ENCODE assay signal across 8 mouse cellular contexts in the genomic region with DNA sequence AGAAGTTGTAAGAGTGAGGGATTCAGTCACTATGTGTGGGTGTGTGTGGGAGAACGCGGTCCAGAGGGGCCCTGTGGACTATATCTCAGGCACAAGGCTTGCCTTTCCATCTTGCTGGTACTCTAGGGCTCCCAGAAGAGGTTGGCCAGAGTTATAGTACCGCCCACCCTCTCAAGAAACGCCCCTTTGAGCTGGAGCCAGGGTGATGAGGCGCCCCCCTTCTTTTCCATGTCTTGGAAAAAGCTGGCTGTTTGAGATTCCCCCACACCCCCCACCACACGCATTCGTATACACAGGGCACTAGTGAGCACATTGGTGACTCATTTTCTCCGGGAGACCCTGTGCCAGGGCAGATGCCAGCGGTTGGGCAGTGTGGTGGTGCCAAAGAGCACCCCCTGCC. TPM values are rescaled to one million over a fixed set of nuclear protein-coding genes. Genes with fewer than 3 reads are reported as not detected.
DNase-seq lines count a peak whose midpoint lies in the region; ATAC-seq lines count a peak whose summit lies in the region.

No protein-coding gene starts in this region.

- H3K4me1 ChIP-seq in embryonic facial prominence, embryonic 14.5 days (ENCODE audit: control insufficient read depth, insufficient read depth, low read length) = peaks cover 16% of the 10 kb centered on the region
- peaks cover 22% of the 10 kb centered on the region for H3K4me1 ChIP-seq in intestine, embryonic 16.5 days (ENCODE audit: control insufficient read depth, insufficient read depth, low read length)

- peak overlapping the region; percentile 83 for H3K27ac ChIP-seq in embryonic facial prominence, embryonic 14.5 days (replicated peaks; ENCODE audit: low read depth, low read length)
- peak overlapping the region; percentile 74 for H3K27ac ChIP-seq in intestine, embryonic 16.5 days (ENCODE audit: low read length)

- H3K9ac ChIP-seq in embryonic facial prominence, embryonic 14.5 days (ENCODE audit: low read depth, low read length) = peak overlapping the region; percentile 88
- peak overlapping the region; percentile 88 for H3K9ac ChIP-seq in intestine, embryonic 16.5 days (ENCODE audit: low read depth, low read length)

- peak overlapping the region; percentile 71 for H3K4me3 ChIP-seq in embryonic facial prominence, embryonic 14.5 days (ENCODE audit: low read depth, low read length)
- H3K4me3 ChIP-seq in intestine, embryonic 16.5 days (ENCODE audit: low read length) = peak overlapping the region; percentile 82

- peak overlapping the region; percentile 67 for H3K4me2 ChIP-seq in embryonic facial prominence, embryonic 14.5 days (ENCODE audit: low read depth, low read length)
- H3K4me2 ChIP-seq in intestine, embryonic 16.5 days (ENCODE audit: low read depth, low read length) = peak overlapping the region; percentile 98

- 16% methylated on average over 9 of the region's 9 CpGs for WGBS in embryonic facial prominence, embryonic 14.5 days
- WGBS in intestine, embryonic 16.5 days = 18% methylated on average over 9 of the region's 9 CpGs

- no peaks in the 10 kb centered on the region for H3K9me3 ChIP-seq in embryonic facial prominence, embryonic 14.5 days (ENCODE audit: control insufficient read depth, low read length)
- H3K9me3 ChIP-seq in intestine, embryonic 16.5 days (ENCODE audit: control insufficient read depth, low read length) = no peaks in the 10 kb centered on the region

- peak; percentile 56 for ATAC-seq in embryonic facial prominence, embryonic 14.5 days (ENCODE audit: low read depth)
- peak; percentile 43 for ATAC-seq in intestine, embryonic 16.5 days

- H3K27me3 ChIP-seq in embryonic facial prominence, embryonic 14.5 days (replicated peaks; ENCODE audit: control insufficient read depth, insufficient read depth, low read length) = peaks cover 4% of the 10 kb centered on the region; the same call in 1 of the 2 replicates
- H3K27me3 ChIP-seq in intestine, embryonic 16.5 days (replicated peaks; ENCODE audit: control insufficient read depth, insufficient read depth, low read length) = no peaks in the 10 kb centered on the region

- H3K36me3 ChIP-seq in embryonic facial prominence, embryonic 14.5 days (ENCODE audit: control insufficient read depth, insufficient read depth, low read length) = peaks cover 19% of the 10 kb centered on the region; the same call in 1 of the 2 replicates
- H3K36me3 ChIP-seq in intestine, embryonic 16.5 days (ENCODE audit: control insufficient read depth, insufficient read depth, low read length) = no peaks in the 10 kb centered on the region

- DNase-seq in embryo, embryonic 10.5 days (ENCODE audit: low spot score) = peak; percentile 41
- no peak for DNase-seq in embryo, embryonic 10 days (ENCODE audit: low spot score)
- DNase-seq in embryonic facial prominence, embryonic 14.5 days (ENCODE audit: low spot score) = peak; percentile 81
- DNase-seq in lung, postnatal 4 days = peak; percentile 76 to 83
- DNase-seq in layer of hippocampus, postnatal 25 days (ENCODE audit: extremely low spot score in 1 of 2, low spot score in 1 of 2) = no peak
- DNase-seq in adrenal gland, adult 2 months = no peak
- no peak for DNase-seq in layer of hippocampus, postnatal 14 days (ENCODE audit: low spot score in 2 of 2)

RNA-seq across cellular contexts. Expression of gene Col27a1, which starts 2.8 kb away (rescaled TPM):
- 23.5 and 25.6 TPM in 2 replicates for polyA plus RNA-seq in embryonic facial prominence, embryonic 14.5 days (2014; fragmentation: Nextera tagmentation; extraction: Ambion mirVana)
- polyA plus RNA-seq in intestine, embryonic 16.5 days (2015; fragmentation: Nextera tagmentation; extraction: Ambion mirVana) = 8.1 and 9.6 TPM in 2 replicates
- total RNA-seq in layer of hippocampus, postnatal 25 days (2021) = 1 to 10 TPM; 3.0 to 4.7 TPM
- total RNA-seq in adrenal gland, adult 2 months (2021) = 10 to 100 TPM in 1 of 2 experiments, 1 to 10 TPM in 1; 8.4 to 13.0 TPM
- polyA plus RNA-seq in adrenal gland, adult 2 months (2012; rRNA removed) = 12.9 and 14.9 TPM in 2 replicates
- 1 to 10 TPM; 3.1 to 3.8 TPM for total RNA-seq in layer of hippocampus, postnatal 14 days (2021)

RNA-seq across cellular contexts. Expression of gene Kif12, which starts 44.6 kb away (rescaled TPM):
- polyA plus RNA-seq in embryonic facial prominence, embryonic 14.5 days (2014; fragmentation: Nextera tagmentation; extraction: Ambion mirVana) = not detected in 2 replicates
- polyA plus RNA-seq in intestine, embryonic 16.5 days (2015; fragmentation: Nextera tagmentation; extraction: Ambion mirVana) = 98.5 and 102 TPM in 2 replicates
- not detected for total RNA-seq in layer of hippocampus, postnatal 25 days (2021)
- not detected for total RNA-seq in adrenal gland, adult 2 months (2021)
- polyA plus RNA-seq in adrenal gland, adult 2 months (2012; rRNA removed) = 0.26 TPM in 1 of 2 replicates, not detected in the other
- not detected for total RNA-seq in layer of hippocampus, postnatal 14 days (2021)

Comparison
In these comparisons a context has a peak if more than half of its experiments do, and no peak if none do; other contexts are left out.
1. DNase-seq: peak in embryo, embryonic 10.5 days (single experiment), embryonic facial prominence, embryonic 14.5 days (single experiment) and lung, postnatal 4 days (2 of 2); none in embryo, embryonic 10 days (single experiment), layer of hippocampus, postnatal 25 days (0 of 2), adrenal gland, adult 2 months (single experiment) and layer of hippocampus, postnatal 14 days (0 of 2).